Mouse (Mus musculus) neural tube, embryonic 11.5 days (tissue): ENCODE results near the gene Aup1. TPM values are rescaled to one million over a fixed set of nuclear protein-coding genes. Genes with fewer than 3 reads are reported as not detected.

Experiments used
- ATAC-seq: fragments of 200-750 bp; cut with Nextera tagmentation; 2 replicates; pipeline ENCODE4 v1.8.0; 2017; ENCODE audit warnings: moderate number of reproducible peaks, mild to moderate bottlenecking, moderate TSS enrichment, moderate library complexity; ENCODE audit not compliant: insufficient read depth, low FRiP score, low TSS enrichment
- DNase-seq: peaks from one replicate; pipeline ENCODE4 v3.0.0-alpha.2; 2015; ENCODE audit warnings: low spot score
- H3K27ac ChIP-seq: fragments of 300-500 bp; sonication (generic); 2 replicates; pipeline ENCODE4 v1.5.1; 2014; ENCODE audit warnings: low read depth, mild to moderate bottlenecking, low read length
- H3K27me3 ChIP-seq: fragments of 300-500 bp; sonication (generic); 2 replicates; pipeline ENCODE4 v1.6.1; 2014; ENCODE audit warnings: mild to moderate bottlenecking, low read length, mixed read lengths; ENCODE audit not compliant: control insufficient read depth, insufficient read depth
- H3K36me3 ChIP-seq: fragments of 300-500 bp; sonication (generic); 2 replicates; pipeline ENCODE4 v1.6.1; 2014; ENCODE audit warnings: mild to moderate bottlenecking, low read length, moderate library complexity, mixed read lengths; ENCODE audit not compliant: control insufficient read depth, insufficient read depth
- H3K4me1 ChIP-seq: fragments of 300-500 bp; sonication (generic); 2 replicates; pipeline ENCODE4 v1.6.1; 2014; ENCODE audit warnings: low read length, mixed read lengths; ENCODE audit not compliant: control insufficient read depth, insufficient read depth
- H3K4me2 ChIP-seq: fragments of 300-500 bp; sonication (generic); 2 replicates; pipeline ENCODE4 v1.6.1; 2014; ENCODE audit warnings: low read depth, mild to moderate bottlenecking, moderate library complexity
- H3K4me3 ChIP-seq: fragments of 300-500 bp; sonication (generic); 2 replicates; pipeline ENCODE4 v1.5.1; 2014; ENCODE audit warnings: low read depth, low read length
- H3K9ac ChIP-seq: fragments of 300-500 bp; sonication (generic); 2 replicates; pipeline ENCODE4 v1.6.1; 2014; ENCODE audit warnings: mild to moderate bottlenecking, low read length
- H3K9me3 ChIP-seq: fragments of 300-500 bp; sonication (generic); 2 replicates; pipeline ENCODE4 v1.6.1; 2016; ENCODE audit warnings: low read length; ENCODE audit not compliant: control insufficient read depth
- WGBS: fragments of 180-500 bp; shearing (Covaris S2); extraction: QIAGEN DNeasy Blood & Tissue Kit; methylation state at CpG from one replicate; pipeline ENCODE4 v1.1.7; 2014; 5-methylcytosine and 5-hydroxymethylcytosine counted together
- polyA plus RNA-seq: library from polyadenylated mRNA; unstranded; fragments of >200 nt; fragmentation: Nextera tagmentation; extraction: Ambion mirVana; gene quantifications from 2 replicates; pipeline ENCODE4 v1.2.1, GENCODE M21; 2014

Gene Aup1
- polyA plus RNA-seq, result 122 TPM in 2 replicates

DNA sequence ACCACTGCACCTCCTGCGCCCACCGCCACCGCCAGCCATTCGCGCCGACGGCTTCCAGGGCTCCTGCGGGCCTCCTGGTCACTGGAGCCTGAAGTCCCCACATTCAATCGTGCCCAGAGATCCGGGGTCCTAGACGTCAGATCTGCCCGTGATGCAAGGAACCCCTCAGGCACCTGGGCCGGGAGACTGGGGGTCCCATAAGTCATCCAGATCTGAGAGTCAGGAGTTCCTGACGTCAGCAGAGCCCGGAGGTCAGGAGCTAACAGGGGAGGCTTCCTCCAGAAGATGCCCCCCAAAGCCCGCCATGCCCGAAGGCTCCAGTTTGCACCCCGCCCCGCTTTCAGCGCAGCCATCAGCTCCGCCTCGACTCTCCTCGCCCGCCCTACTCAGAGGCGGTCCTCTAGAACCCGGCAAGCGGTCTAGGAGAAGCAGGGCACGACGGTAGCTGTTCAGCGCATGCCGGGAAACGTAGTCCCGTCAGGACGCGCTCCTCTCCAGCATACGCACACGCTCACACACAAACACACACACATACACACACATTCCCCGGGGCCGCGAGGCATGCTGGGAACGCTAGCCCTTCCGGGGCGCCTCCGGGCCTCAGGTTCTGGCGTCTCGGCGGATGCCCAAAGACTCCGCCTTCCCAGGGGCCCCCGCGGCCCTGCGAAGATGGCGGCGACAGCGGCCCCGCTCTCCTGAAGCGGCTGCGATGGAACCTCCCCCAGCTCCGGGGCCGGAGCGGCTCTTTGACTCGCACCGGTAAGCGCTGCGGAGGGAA, at the start of gene Aup1:
Gene Aup1 (plus strand): TSS at position 448 of the 778 bp plus-strand sequence.
- H3K27ac ChIP-seq, result peak within 1 kb of the TSS; percentile 65
- H3K9ac ChIP-seq, result peak within 1 kb of the TSS; percentile 92
- no peaks in the 10 kb centered on the region for H3K9me3 ChIP-seq
- H3K27me3 ChIP-seq, result no peaks in the 10 kb centered on the region
- DNase-seq, result peak; percentile 98
- peak within 1 kb of the TSS; percentile 87 for H3K4me2 ChIP-seq
- H3K36me3 ChIP-seq, result peaks cover 3% of the 10 kb centered on the region
- peaks cover 15% of the 10 kb centered on the region for H3K4me1 ChIP-seq
- peak; percentile 96 for ATAC-seq
- H3K4me3 ChIP-seq, result peak within 1 kb of the TSS; percentile 96
- WGBS, result under 1% methylated on average over 64 of the region's 64 CpGs

- DNase-seq, result peak; percentile 16
- no peaks in the 10 kb centered on the region for H3K36me3 ChIP-seq
- no peak overlapping the region for H3K4me2 ChIP-seq
- H3K4me1 ChIP-seq, result no peaks in the 10 kb centered on the region
- ATAC-seq, result no peak
- no peaks in the 10 kb centered on the region for H3K27me3 ChIP-seq
- no peak overlapping the region for H3K9ac ChIP-seq
- H3K9me3 ChIP-seq, result no peaks in the 10 kb centered on the region
- no peak overlapping the region for H3K27ac ChIP-seq
- no peak overlapping the region for H3K4me3 ChIP-seq
- WGBS, result 63% methylated on average over 7 of the region's 7 CpGs
Observed at GRCm38 (mm10) chr6:83004872-83005271, 49.4 kb upstream of the Aup1 start.

- no peak overlapping the region for H3K4me3 ChIP-seq
- H3K27me3 ChIP-seq, result no peaks in the 10 kb centered on the region
- no peaks in the 10 kb centered on the region for H3K9me3 ChIP-seq
- H3K36me3 ChIP-seq, result no peaks in the 10 kb centered on the region
- no peak overlapping the region for H3K9ac ChIP-seq
- no peak for DNase-seq
- H3K4me1 ChIP-seq, result no peaks in the 10 kb centered on the region
- 85% methylated on average over 10 of the region's 10 CpGs for WGBS
- no peak for ATAC-seq
- H3K27ac ChIP-seq, result no peak overlapping the region
- H3K4me2 ChIP-seq, result no peak overlapping the region
Observed at GRCm38 (mm10) chr6:83005444-83006011, 48.8 kb upstream of the Aup1 start.

DNA sequence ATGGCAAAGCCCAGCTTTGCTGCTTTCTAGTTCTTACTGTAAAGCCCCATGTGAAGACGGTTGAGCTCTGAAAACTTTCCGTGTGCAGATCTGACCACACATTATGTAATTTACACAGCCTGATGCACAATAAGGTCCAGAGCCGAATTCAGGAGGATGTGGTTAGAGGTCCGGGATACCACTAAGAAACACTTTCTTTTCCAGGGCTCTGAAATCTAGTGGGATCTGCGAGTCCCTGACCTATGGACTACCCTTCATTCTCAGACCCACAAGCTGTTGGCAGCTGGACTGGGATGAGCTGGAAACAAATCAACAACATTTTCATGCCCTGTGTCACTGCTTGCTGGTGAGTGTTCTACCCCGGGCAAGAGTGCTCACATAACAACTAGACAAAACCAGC, 48.2 kb upstream of the Aup1 start:
- Histone ChIP-seq H3K36me3 (no peaks in the 10 kb centered on the region), H3K27me3 (no peaks in the 10 kb centered on the region), H3K4me1 (no peaks in the 10 kb centered on the region), H3K4me2 (no peak overlapping the region), H3K27ac (no peak overlapping the region), H3K9me3 (no peaks in the 10 kb centered on the region), H3K4me3 (no peak overlapping the region), H3K9ac (no peak overlapping the region)
- no peak for ATAC-seq
- no peak for DNase-seq
- 92% methylated on average over 6 of the region's 6 CpGs for WGBS

- Histone ChIP-seq H3K36me3 (no peaks in the 10 kb centered on the region), H3K9ac (no peak overlapping the region), H3K27ac (no peak overlapping the region), H3K27me3 (no peaks in the 10 kb centered on the region), H3K4me3 (no peak overlapping the region), H3K4me2 (no peak overlapping the region), H3K4me1 (no peaks in the 10 kb centered on the region), H3K9me3 (no peaks in the 10 kb centered on the region)
- ATAC-seq, result no peak
- 58% methylated on average over 3 of the region's 3 CpGs for WGBS
- DNase-seq, result no peak
Observed at GRCm38 (mm10) chr6:83008659-83009058, 45.7 kb upstream of the Aup1 start.

DNA sequence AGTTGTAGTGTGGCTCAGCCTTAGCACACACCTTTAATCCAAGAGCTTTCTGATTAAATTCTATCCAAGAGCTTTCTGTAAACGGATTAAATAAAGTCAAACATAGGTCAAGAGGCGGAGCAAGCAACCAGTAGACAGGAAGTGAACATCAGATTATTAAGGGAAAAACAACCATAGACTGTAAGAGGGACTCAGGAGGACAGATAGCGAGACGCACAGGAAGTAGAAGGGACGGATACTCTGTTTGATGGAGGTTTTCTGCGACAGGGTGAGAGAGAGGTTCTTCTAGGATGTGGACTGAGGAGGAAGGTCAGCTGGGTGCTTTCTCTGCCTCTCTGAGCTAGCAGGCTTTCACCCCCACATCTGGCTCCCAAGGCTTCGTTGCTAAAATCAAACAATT, 44.3 kb upstream of the Aup1 start:
- Histone ChIP-seq H3K36me3 (no peaks in the 10 kb centered on the region), H3K4me3 (no peak overlapping the region), H3K4me1 (no peaks in the 10 kb centered on the region), H3K27ac (no peak overlapping the region), H3K27me3 (no peaks in the 10 kb centered on the region), H3K9ac (no peak overlapping the region), H3K4me2 (no peak overlapping the region), H3K9me3 (no peaks in the 10 kb centered on the region)
- no peak for ATAC-seq
- DNase-seq, result no peak
- 79% methylated on average over 7 of the region's 7 CpGs for WGBS

GRCm38 (mm10) chr6:83011255-83011654, 43.1 kb upstream of the Aup1 start:
- no peaks in the 10 kb centered on the region for H3K27me3 ChIP-seq
- H3K4me1 ChIP-seq, result no peaks in the 10 kb centered on the region
- H3K9ac ChIP-seq, result no peak overlapping the region
- H3K36me3 ChIP-seq, result no peaks in the 10 kb centered on the region
- no peak overlapping the region for H3K4me3 ChIP-seq
- ATAC-seq (no peak), DNase-seq (no peak)
- H3K4me2 ChIP-seq, result no peak overlapping the region
- 82% methylated on average over 7 of the region's 7 CpGs for WGBS
- no peak overlapping the region for H3K27ac ChIP-seq
- H3K9me3 ChIP-seq, result no peaks in the 10 kb centered on the region

DNA sequence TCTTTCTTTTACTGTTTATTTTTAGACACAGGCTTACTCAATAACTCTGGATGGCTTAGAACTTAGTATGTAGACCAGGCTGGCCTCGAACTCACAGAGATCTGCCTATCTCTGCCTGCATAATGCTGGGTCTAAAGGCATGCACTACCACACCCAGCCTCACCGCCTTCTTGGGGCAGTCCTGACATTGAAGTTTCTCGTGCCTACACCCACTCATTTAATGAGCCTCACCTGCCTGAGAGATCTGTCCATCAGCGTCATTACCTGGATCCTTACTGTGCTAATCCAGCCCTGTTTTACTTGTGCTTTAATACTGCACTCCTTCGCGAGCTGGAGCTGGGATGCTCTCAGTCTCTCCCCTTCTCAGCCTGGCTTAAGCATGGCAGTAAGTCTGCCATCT, 42.6 kb upstream of the Aup1 start:
- Histone ChIP-seq H3K9ac (no peak overlapping the region), H3K9me3 (no peaks in the 10 kb centered on the region), H3K4me2 (no peak overlapping the region), H3K27ac (no peak overlapping the region), H3K36me3 (no peaks in the 10 kb centered on the region), H3K4me3 (no peak overlapping the region), H3K27me3 (no peaks in the 10 kb centered on the region), H3K4me1 (no peaks in the 10 kb centered on the region)
- 77% methylated on average over 6 of the region's 6 CpGs for WGBS
- ATAC-seq (no peak), DNase-seq (no peak)

- H3K9ac ChIP-seq, result no peak overlapping the region
- no peak overlapping the region for H3K27ac ChIP-seq
- H3K27me3 ChIP-seq, result no peaks in the 10 kb centered on the region
- H3K36me3 ChIP-seq, result no peaks in the 10 kb centered on the region
- H3K4me2 ChIP-seq, result no peak overlapping the region
- no peaks in the 10 kb centered on the region for H3K4me1 ChIP-seq
- DNase-seq (no peak), ATAC-seq (no peak)
- WGBS, result 81% methylated on average over 5 of the region's 5 CpGs
- H3K4me3 ChIP-seq, result no peak overlapping the region
- no peaks in the 10 kb centered on the region for H3K9me3 ChIP-seq
Observed at GRCm38 (mm10) chr6:83013444-83013843, 40.9 kb upstream of the Aup1 start.
